Mouse (Mus musculus): ENCODE measurements around the gene Tubb2a. TPM values are rescaled to one million over a fixed set of nuclear protein-coding genes. Genes with fewer than 3 reads are reported as not detected.
A peak's percentile ranks its signal among the peaks of the same experiment; 100 is the strongest.

Gene Tubb2a
- polyA plus RNA-seq, 1 experiment from 2014 or later = 170 TPM

GRCm38 (mm10) chr13:34043716-34044393 lies 34.0 kb downstream of the Tubb2a start:
- Histone ChIP-seq H3K4me2 (ENCODE audit: low read length) (no peak overlapping the region), H3K36me3 (ENCODE audit: insufficient read depth, low read length) (peaks cover 6% of the 10 kb centered on the region; the same call in 1 of the 2 replicates), H3K27me3 (ENCODE audit: insufficient read depth, low read length) (no peaks in the 10 kb centered on the region), H3K4me1 (replicated peaks; ENCODE audit: insufficient read depth, low read length) (no peaks in the 10 kb centered on the region), H3K9ac (ENCODE audit: low read depth, low read length) (no peak overlapping the region), H3K4me3 (replicated peaks; ENCODE audit: low read depth, low read length) (no peak overlapping the region), H3K9me3 (replicated peaks; ENCODE audit: low read length) (no peaks in the 10 kb centered on the region), H3K27ac (no peak overlapping the region)
- DNase-seq (ENCODE audit: low spot score) (no peak), ATAC-seq (replicated peaks; ENCODE audit: low FRiP score, low read depth) (no peak)
- TF ChIP-seq CTCF (IDR thresholded peaks at IDR 0.05; ENCODE audit: low read depth) = no peak
- 73% methylated on average over 7 of the region's 7 CpGs for WGBS

- 81% methylated on average over 3 of the region's 3 CpGs for WGBS
- Histone ChIP-seq H3K4me2 (ENCODE audit: low read length) (no peak overlapping the region), H3K4me3 (replicated peaks; ENCODE audit: low read depth, low read length) (no peak overlapping the region), H3K4me1 (replicated peaks; ENCODE audit: insufficient read depth, low read length) (no peaks in the 10 kb centered on the region), H3K9me3 (replicated peaks; ENCODE audit: low read length) (no peaks in the 10 kb centered on the region), H3K36me3 (ENCODE audit: insufficient read depth, low read length) (no peaks in the 10 kb centered on the region), H3K9ac (ENCODE audit: low read depth, low read length) (no peak overlapping the region), H3K27me3 (ENCODE audit: insufficient read depth, low read length) (no peaks in the 10 kb centered on the region), H3K27ac (no peak overlapping the region)
- ATAC-seq (replicated peaks; ENCODE audit: low FRiP score, low read depth) (no peak), DNase-seq (ENCODE audit: low spot score) (no peak)
- no peak for TF ChIP-seq CTCF (IDR thresholded peaks at IDR 0.05; ENCODE audit: low read depth)
Measured at GRCm38 (mm10) chr13:34040091-34040490, 37.7 kb downstream of the Tubb2a start.

GRCm38 (mm10) chr13:34038901-34039341 lies 38.9 kb downstream of the Tubb2a start:
- no peaks in the 10 kb centered on the region for H3K9me3 ChIP-seq (replicated peaks; ENCODE audit: low read length)
- DNase-seq (ENCODE audit: low spot score) (peak; percentile 67), ATAC-seq (replicated peaks; ENCODE audit: low FRiP score, low read depth) (peak; percentile 51)

GRCm38 (mm10) chr13:34038056-34038432 lies 39.8 kb downstream of the Tubb2a start:
- H3K4me3 ChIP-seq (replicated peaks; ENCODE audit: low read depth, low read length) = peak overlapping the region; percentile 76
- ATAC-seq (replicated peaks; ENCODE audit: low FRiP score, low read depth) (no peak), DNase-seq (ENCODE audit: low spot score) (peak; percentile 28)
- no peaks in the 10 kb centered on the region for H3K9me3 ChIP-seq (replicated peaks; ENCODE audit: low read length)
- no peaks in the 10 kb centered on the region for H3K27me3 ChIP-seq (ENCODE audit: insufficient read depth, low read length)
- H3K4me2 ChIP-seq (ENCODE audit: low read length) = peak overlapping the region; percentile 70
- peaks cover 11% of the 10 kb centered on the region; the same call in 1 of the 2 replicates for H3K36me3 ChIP-seq (ENCODE audit: insufficient read depth, low read length)
- peak overlapping the region; percentile 90 for H3K27ac ChIP-seq
- no peaks in the 10 kb centered on the region for H3K4me1 ChIP-seq (replicated peaks; ENCODE audit: insufficient read depth, low read length)
- H3K9ac ChIP-seq (ENCODE audit: low read depth, low read length) = peak overlapping the region; percentile 92
- WGBS = 33% methylated on average over 5 of the region's 5 CpGs
- no peak for TF ChIP-seq CTCF (IDR thresholded peaks at IDR 0.05; ENCODE audit: low read depth)

More at GRCm38 (mm10) chr13:34038901-34039341, 38.9 kb downstream of the Tubb2a start:
- H3K4me2 ChIP-seq (ENCODE audit: low read length) = peak overlapping the region; percentile 70
- no peaks in the 10 kb centered on the region for H3K4me1 ChIP-seq (replicated peaks; ENCODE audit: insufficient read depth, low read length)
- H3K27me3 ChIP-seq (ENCODE audit: insufficient read depth, low read length) = no peaks in the 10 kb centered on the region
- H3K9ac ChIP-seq (ENCODE audit: low read depth, low read length) = 0 out of 2 replicates have a peak overlapping the region, but pooled peaks have one; percentile 31
- 0 out of 2 replicates have a peak, but pooled peaks cover 3% of the 10 kb centered on the region for H3K36me3 ChIP-seq (ENCODE audit: insufficient read depth, low read length)
- WGBS = 19% methylated on average over 8 of the region's 8 CpGs
- H3K4me3 ChIP-seq (replicated peaks; ENCODE audit: low read depth, low read length) = peak overlapping the region; percentile 76; the same call in 1 of the 2 replicates
- H3K27ac ChIP-seq = peak overlapping the region; percentile 90
- no peak for TF ChIP-seq CTCF (IDR thresholded peaks at IDR 0.05; ENCODE audit: low read depth)

- H3K9ac ChIP-seq (ENCODE audit: low read depth, low read length) = peak within 1 kb of the TSS; percentile 92
- peak; percentile 96 for DNase-seq (ENCODE audit: low spot score)
- ATAC-seq (replicated peaks; ENCODE audit: low FRiP score, low read depth) = peak; percentile 89
- WGBS = 1% methylated on average over 36 of the region's 37 CpGs
- H3K36me3 ChIP-seq (ENCODE audit: insufficient read depth, low read length) = peaks cover 17% of the 10 kb centered on the region; the same call in 1 of the 2 replicates
- peak within 1 kb of the TSS; percentile 90 for H3K27ac ChIP-seq
- H3K27me3 ChIP-seq (ENCODE audit: insufficient read depth, low read length) = no peaks in the 10 kb centered on the region
- no peak for TF ChIP-seq CTCF (IDR thresholded peaks at IDR 0.05; ENCODE audit: low read depth)
- peak within 1 kb of the TSS; percentile 70 for H3K4me2 ChIP-seq (ENCODE audit: low read length)
- peak within 1 kb of the TSS; percentile 76 for H3K4me3 ChIP-seq (replicated peaks; ENCODE audit: low read depth, low read length)
- H3K9me3 ChIP-seq (replicated peaks; ENCODE audit: low read length) = no peaks in the 10 kb centered on the region
- H3K4me1 ChIP-seq (replicated peaks; ENCODE audit: insufficient read depth, low read length) = no peaks in the 10 kb centered on the region
Measured at GRCm38 (mm10) chr13:34037172-34038055, 40.4 kb downstream of the Tubb2a start, which contains the start of gene Bphl. Gene Bphl (plus strand): TSS chr13:34037597.

GRCm38 (mm10) chr13:34036726-34037125 lies 41.1 kb downstream of the Tubb2a start:
- H3K9ac ChIP-seq (ENCODE audit: low read depth, low read length) = 0 out of 2 replicates have a peak overlapping the region, but pooled peaks have one; percentile 92
- H3K36me3 ChIP-seq (ENCODE audit: insufficient read depth, low read length) = peaks cover 19% of the 10 kb centered on the region; the same call in 1 of the 2 replicates
- WGBS = 83% methylated on average over 5 of the region's 5 CpGs
- TF ChIP-seq CTCF (IDR thresholded peaks at IDR 0.05; ENCODE audit: low read depth) = no peak
- DNase-seq (ENCODE audit: low spot score) (no peak), ATAC-seq (replicated peaks; ENCODE audit: low FRiP score, low read depth) (no peak)
- H3K27ac ChIP-seq = peak overlapping the region; percentile 90
- H3K4me2 ChIP-seq (ENCODE audit: low read length) = no peak overlapping the region
- no peaks in the 10 kb centered on the region for H3K4me1 ChIP-seq (replicated peaks; ENCODE audit: insufficient read depth, low read length)
- no peaks in the 10 kb centered on the region for H3K27me3 ChIP-seq (ENCODE audit: insufficient read depth, low read length)
- H3K9me3 ChIP-seq (replicated peaks; ENCODE audit: low read length) = no peaks in the 10 kb centered on the region
- no peak overlapping the region for H3K4me3 ChIP-seq (replicated peaks; ENCODE audit: low read depth, low read length)

All from kidney, postnatal 0 days (tissue).